Mouse (Mus musculus): ENCODE data around the gene Cdkl4.

Cdkl4 gene

GRCm38 (mm10) chr17:80577639-80578038, at the start of gene Cdkl4:
TSS of gene Cdkl4 (minus strand) at chr17:80577813.
- no peak for DNase-seq (ENCODE audit: low read depth, low spot score)

GRCm38 (mm10) chr17:80624979-80625378, 47.4 kb upstream of the Cdkl4 start:
- DNase-seq (ENCODE audit: low read depth, low spot score), result no peak

- DNase-seq (ENCODE audit: low read depth, low spot score), result peak; percentile 66
These were observed 44.1 kb upstream of the Cdkl4 start for GRCm38 (mm10) chr17:80621691-80622090.

GRCm38 (mm10) chr17:80620786-80621423, 43.3 kb upstream of the Cdkl4 start:
- peak; percentile 75 for DNase-seq (ENCODE audit: low read depth, low spot score)

- DNase-seq (ENCODE audit: low read depth, low spot score), result no peak
These were observed 41.9 kb upstream of the Cdkl4 start for GRCm38 (mm10) chr17:80619556-80619955.

- no peak for DNase-seq (ENCODE audit: low read depth, low spot score)
These were observed 41.3 kb upstream of the Cdkl4 start for GRCm38 (mm10) chr17:80618890-80619289.

- DNase-seq (ENCODE audit: low read depth, low spot score), result no peak
These were observed 26.2 kb upstream of the Cdkl4 start for GRCm38 (mm10) chr17:80603806-80604205.

GRCm38 (mm10) chr17:80603079-80603625, 25.5 kb upstream of the Cdkl4 start:
- DNase-seq (ENCODE audit: low read depth, low spot score), result no peak

- peak; percentile 35 for DNase-seq (ENCODE audit: low read depth, low spot score)
These were observed 23.8 kb upstream of the Cdkl4 start for GRCm38 (mm10) chr17:80601371-80601770.

- DNase-seq (ENCODE audit: low read depth, low spot score), result no peak
These were observed 5.4 kb upstream of the Cdkl4 start for GRCm38 (mm10) chr17:80583051-80583450.

- no peak for DNase-seq (ENCODE audit: low read depth, low spot score)
These were observed 2.3 kb upstream of the Cdkl4 start for GRCm38 (mm10) chr17:80579901-80580300.

- no peak for DNase-seq (ENCODE audit: low read depth, low spot score)
These were observed 1.5 kb upstream of the Cdkl4 start for GRCm38 (mm10) chr17:80579089-80579488.

- DNase-seq (ENCODE audit: low read depth, low spot score), result no peak
These were observed 428 bp upstream of the Cdkl4 start for GRCm38 (mm10) chr17:80578041-80578440.

GRCm38 (mm10) chr17:80577214-80577613, 399 bp downstream of the Cdkl4 start:
- DNase-seq (ENCODE audit: low read depth, low spot score), result no peak

GRCm38 (mm10) chr17:80575008-80575407, 2.6 kb downstream of the Cdkl4 start:
- DNase-seq (ENCODE audit: low read depth, low spot score), result no peak

GRCm38 (mm10) chr17:80574471-80574965, 3.1 kb downstream of the Cdkl4 start:
- no peak for DNase-seq (ENCODE audit: low read depth, low spot score)

GRCm38 (mm10) chr17:80572187-80572935, 5.3 kb downstream of the Cdkl4 start:
- no peak for DNase-seq (ENCODE audit: low read depth, low spot score)

- DNase-seq (ENCODE audit: low read depth, low spot score), result no peak
These were observed 6.2 kb downstream of the Cdkl4 start for GRCm38 (mm10) chr17:80571460-80571859.

- DNase-seq (ENCODE audit: low read depth, low spot score), result peak; percentile 25
These were observed 7.9 kb downstream of the Cdkl4 start for GRCm38 (mm10) chr17:80569718-80570117.

- DNase-seq (ENCODE audit: low read depth, low spot score), result no peak
These were observed 8.6 kb downstream of the Cdkl4 start for GRCm38 (mm10) chr17:80568842-80569601.

- DNase-seq (ENCODE audit: low read depth, low spot score), result no peak
These were observed 9.2 kb downstream of the Cdkl4 start for GRCm38 (mm10) chr17:80568441-80568840.

GRCm38 (mm10) chr17:80564611-80564924, 13.0 kb downstream of the Cdkl4 start:
- peak; percentile 80 for DNase-seq (ENCODE audit: low read depth, low spot score)
